In the genomic region with DNA sequence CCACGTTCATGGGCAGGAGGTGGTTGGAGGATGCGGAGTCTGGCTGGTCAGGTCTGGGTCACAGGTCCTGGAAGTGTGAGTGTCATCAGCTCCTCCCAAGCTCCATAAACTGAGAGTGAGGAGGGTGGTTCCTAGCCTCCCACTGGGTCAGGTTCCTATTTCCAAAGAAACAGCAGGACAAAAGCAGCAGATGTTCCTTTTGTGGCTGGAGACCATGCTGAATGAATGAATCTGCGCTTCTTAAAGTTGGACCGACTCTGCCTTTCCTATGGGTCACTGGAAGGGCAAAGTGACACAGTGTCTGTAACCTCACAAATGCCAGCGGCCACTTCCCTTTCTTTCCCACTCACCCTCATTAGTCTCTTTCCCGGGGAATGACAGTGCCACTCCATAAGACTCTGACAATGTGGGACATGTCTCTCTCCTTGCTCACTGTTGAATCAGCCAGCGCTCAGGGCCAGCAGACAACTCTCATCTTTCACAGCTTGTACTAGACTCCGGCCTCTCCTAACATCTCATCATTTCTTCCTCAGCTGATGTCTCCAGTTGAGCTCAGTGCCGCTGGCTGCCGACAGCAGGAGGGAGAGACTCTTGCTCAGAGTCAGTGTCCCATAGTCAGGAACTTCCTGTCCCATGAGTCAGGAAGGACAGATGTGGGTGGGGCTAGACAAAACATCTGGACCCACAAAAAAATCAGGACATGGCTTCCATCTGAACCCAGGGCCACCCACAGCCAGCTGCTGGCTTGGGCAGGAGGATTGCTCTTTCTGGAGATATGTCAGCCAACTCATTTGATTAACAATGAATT, we compare ENCODE assay signal across 10 mouse cellular contexts. TPM values are rescaled to one million over a fixed set of nuclear protein-coding genes. Genes with fewer than 3 reads are reported as not detected.
DNase-seq lines count a peak whose midpoint lies in the region; ATAC-seq and TF ChIP-seq lines count a peak whose summit lies in the region.
"Had no signal": no experiment of that assay in that cellular context is flagged by ENCODE, and none has a peak within 500 bp of the region (broad histone marks: within the 10 kb centered on the region; RNA-seq: fewer than 3 reads in every experiment).

No protein-coding gene starts in this region.

- peak overlapping the region; percentile 20; the same call in 1 of the 2 replicates for H3K4me2 ChIP-seq in lung, embryonic 16.5 days (ENCODE audit: low read depth, low read length)
- H3K4me2 ChIP-seq: heart, embryonic 13.5 days had no signal

- H3K4me3 ChIP-seq in E14TG2a.4 (replicated peaks; ENCODE audit: low read length): peak overlapping the region; percentile 64
- H3K4me3 ChIP-seq in ES-E14 (ENCODE audit: insufficient read depth in 1 of 2, low read depth in 1 of 2, low read length in 2 of 2, poor library complexity in 1 of 2, severe bottlenecking in 1 of 2): peak overlapping the region in 1 of 2 experiments; percentile 39; a peak in 2 of 4 replicates
- no peak overlapping the region for H3K4me3 ChIP-seq in lung, embryonic 16.5 days (ENCODE audit: low read length)
- H3K4me3 ChIP-seq: heart, embryonic 13.5 days had no signal

- H3K9me3 ChIP-seq in E14TG2a.4 (ENCODE audit: low read length) (no peaks in the 10 kb centered on the region), ES-E14 (ENCODE audit: control insufficient read depth, insufficient read depth, low read depth, low read length) (no peaks in the 10 kb centered on the region)
- no peaks in the 10 kb centered on the region for H3K9me3 ChIP-seq in lung, embryonic 16.5 days (ENCODE audit: control insufficient read depth, low read length)
- H3K9me3 ChIP-seq: heart, embryonic 13.5 days had no signal

- H3K27me3 ChIP-seq in E14TG2a.4 (ENCODE audit: insufficient read depth, low read length): no peaks in the 10 kb centered on the region
- H3K27me3 ChIP-seq in lung, embryonic 16.5 days (ENCODE audit: control insufficient read depth, insufficient read depth, low read depth, low read length): no peaks in the 10 kb centered on the region

- in situ Hi-C loops in ES-E14 (cut with MboI; ENCODE audit: low sequenced_read_pairs in 2 of 2, unreplicated experiment in 2 of 2): no loop called here

- peak; percentile 55 for DNase-seq in ES-E14 (ENCODE audit: low read depth, low spot score)
- peak; percentile 18 to 23 for DNase-seq in heart, postnatal 36 days
- no peak for DNase-seq in spleen, adult 18-20 months
- DNase-seq in frontal cortex, postnatal 36 days (ENCODE audit: low spot score in 2 of 2): no peak

- intact Hi-C loops in heart, postnatal 36 days (cut with DNase I): no loop called here

- no peak overlapping the region for H3K9ac ChIP-seq in ES-E14 (ENCODE audit: insufficient read depth, low read depth, low read length, poor library complexity, severe bottlenecking)
- no peak overlapping the region for H3K9ac ChIP-seq in lung, embryonic 16.5 days (ENCODE audit: low read length)
- H3K9ac ChIP-seq: heart, embryonic 13.5 days had no signal

- ATAC-seq in lung, embryonic 16.5 days (ENCODE audit: low read depth): peak; percentile 96
- ATAC-seq in CD4-positive, CD25-positive, alpha-beta regulatory T cell, adult 4 months: no peak

- no peaks in the 10 kb centered on the region for H3K36me3 ChIP-seq in E14TG2a.4 (ENCODE audit: insufficient read depth, low read length)
- H3K36me3 ChIP-seq in ES-E14 (ENCODE audit: control insufficient read depth, insufficient read depth, low read length, poor library complexity, severe bottlenecking): no peaks in the 10 kb centered on the region
- H3K36me3 ChIP-seq in lung, embryonic 16.5 days (ENCODE audit: control insufficient read depth, insufficient read depth, low read length): no peaks in the 10 kb centered on the region
- H3K36me3 ChIP-seq: heart, embryonic 13.5 days had no signal

- TF ChIP-seq CTCF in E14TG2a.4 (conservative IDR thresholded peaks at IDR 0.05; ENCODE audit: low read length): no peak

- H3K4me1 ChIP-seq in E14TG2a.4 (replicated peaks; ENCODE audit: low read depth, low read length) (peaks cover 71% of the 10 kb centered on the region), ES-E14 (ENCODE audit: control insufficient read depth in 2 of 2, insufficient read depth in 2 of 2, low read length in 2 of 2, poor library complexity in 1 of 2) (peaks cover 12 to 14% of the 10 kb centered on the region in 2 experiments)
- peaks cover 9% of the 10 kb centered on the region; the same call in 1 of the 2 replicates for H3K4me1 ChIP-seq in lung, embryonic 16.5 days (replicated peaks; ENCODE audit: control insufficient read depth, insufficient read depth, low read length)

- WGBS in lung, embryonic 16.5 days: 26% methylated on average over 10 of the region's 10 CpGs

- peak overlapping the region; percentile 28; the same call in 1 of the 2 replicates for H3K27ac ChIP-seq in ES-E14 (ENCODE audit: insufficient read depth, low read depth, low read length, poor library complexity, severe bottlenecking)
- peak overlapping the region; percentile 61 for H3K27ac ChIP-seq in lung, embryonic 16.5 days (ENCODE audit: low read length)
- H3K27ac ChIP-seq: heart, embryonic 13.5 days had no signal

TF ChIP-seq in ES-E14, 5 proteins besides CTCF, POLR2A, EP300 and RAD21:
- 0 out of 2 replicates have a peak, but pooled peaks have one; percentile 3 for TF ChIP-seq MAFK (IDR thresholded peaks at IDR 0.05; ENCODE audit: insufficient read depth, low read depth, low read length)
- peak; percentile 66 for TF ChIP-seq ZNF384 (IDR thresholded peaks at IDR 0.05; ENCODE audit: low read depth, low read length)
- no peak for TF ChIP-seq HCFC1 (IDR thresholded peaks at IDR 0.05; ENCODE audit: borderline replicate concordance, insufficient read depth, low read length)
TF ChIP-seq in ES-E14: peak in this region for 2.

RNA-seq across cellular contexts. Expression of a gene that starts 58.4 kb away (rescaled TPM):
- 7.7 and 13.7 TPM in 2 replicates for total RNA-seq in ES-E14 (2012; rRNA removed)
- not detected for total RNA-seq in heart, postnatal 36 days (2021)
- polyA plus RNA-seq in lung, embryonic 16.5 days (2015; fragmentation: Nextera tagmentation; extraction: Ambion mirVana): 0.28 and 0.58 TPM in 2 replicates
- polyA plus RNA-seq in CD4-positive, CD25-positive, alpha-beta regulatory T cell, adult 4 months (2017; shearing (Covaris generic)): not detected
- total RNA-seq: megakaryocyte, adult 5-6 weeks had no signal
- polyA plus RNA-seq: spleen, adult 2 months had no signal

Comparison
In these comparisons a context has a peak if more than half of its experiments do, and no peak if none do; other contexts are left out.
1. DNase-seq: peak in ES-E14 (single experiment) and heart, postnatal 36 days (2 of 2); none in spleen, adult 18-20 months (0 of 2) and frontal cortex, postnatal 36 days (0 of 2).